Mouse (Mus musculus) thymus, postnatal 25 days (tissue): ENCODE measurements around the gene Fgfr2.
A peak's percentile ranks its signal among the peaks of the same experiment; 100 is the strongest.

Experiments used
- DNase-seq: peaks from one replicate; pipeline ENCODE4 v3.0.0; 2022

The Fgfr2 gene

GRCm38 (mm10) chr7:133002271-133002670 lies 120.9 kb downstream of the Fgfr2 start:
- DNase-seq: no peak

- no peak for DNase-seq
Observed at GRCm38 (mm10) chr7:133001388-133001787, 121.8 kb downstream of the Fgfr2 start.

GRCm38 (mm10) chr7:132999061-132999460 lies 124.1 kb downstream of the Fgfr2 start:
- no peak for DNase-seq

- DNase-seq: no peak
Observed at GRCm38 (mm10) chr7:132998639-132999038, 124.5 kb downstream of the Fgfr2 start.

GRCm38 (mm10) chr7:132996391-132996790 lies 126.8 kb downstream of the Fgfr2 start:
- DNase-seq: no peak

GRCm38 (mm10) chr7:132994628-132995191 lies 128.4 kb downstream of the Fgfr2 start:
- DNase-seq: no peak

- DNase-seq: no peak
Observed at GRCm38 (mm10) chr7:132994120-132994519, 129.0 kb downstream of the Fgfr2 start.

- no peak for DNase-seq
Observed at GRCm38 (mm10) chr7:132992967-132993615, 130.1 kb downstream of the Fgfr2 start.

GRCm38 (mm10) chr7:132991240-132991900 lies 131.8 kb downstream of the Fgfr2 start:
- DNase-seq: no peak

GRCm38 (mm10) chr7:132989839-132990238 lies 133.3 kb downstream of the Fgfr2 start:
- DNase-seq: no peak

- DNase-seq: no peak
Observed at GRCm38 (mm10) chr7:132982639-132983038, 140.5 kb downstream of the Fgfr2 start.

GRCm38 (mm10) chr7:132977981-132978380 lies 145.2 kb downstream of the Fgfr2 start:
- no peak for DNase-seq

GRCm38 (mm10) chr7:132976079-132976478 lies 147.1 kb downstream of the Fgfr2 start:
- DNase-seq: no peak

- DNase-seq: no peak
Observed at GRCm38 (mm10) chr7:132972079-132972478, 151.1 kb downstream of the Fgfr2 start.

GRCm38 (mm10) chr7:132965707-132966106 lies 157.4 kb downstream of the Fgfr2 start:
- no peak for DNase-seq

GRCm38 (mm10) chr7:132964395-132964794 lies 158.8 kb downstream of the Fgfr2 start:
- no peak for DNase-seq

- DNase-seq: no peak
Observed at GRCm38 (mm10) chr7:132950613-132951012, 172.5 kb downstream of the Fgfr2 start.

GRCm38 (mm10) chr7:132949968-132950367 lies 173.2 kb downstream of the Fgfr2 start:
- DNase-seq: no peak

GRCm38 (mm10) chr7:132940569-132940968 lies 182.6 kb downstream of the Fgfr2 start:
- no peak for DNase-seq

GRCm38 (mm10) chr7:132939118-132939517 lies 184.0 kb downstream of the Fgfr2 start:
- DNase-seq: no peak

- no peak for DNase-seq
Observed at GRCm38 (mm10) chr7:132934743-132935142, 188.4 kb downstream of the Fgfr2 start.

GRCm38 (mm10) chr7:132933331-132933730 lies 189.8 kb downstream of the Fgfr2 start:
- no peak for DNase-seq

- DNase-seq: peak; percentile 36
Observed at GRCm38 (mm10) chr7:132931560-132932351, 191.4 kb downstream of the Fgfr2 start.
